Mouse (Mus musculus): ENCODE results near the gene Gm3336. TPM values are rescaled to one million over a fixed set of nuclear protein-coding genes. Genes with fewer than 3 reads are reported as not detected.

The Gm3336 gene
- polyA plus RNA-seq, 1 experiment = 0.43 TPM

DNA sequence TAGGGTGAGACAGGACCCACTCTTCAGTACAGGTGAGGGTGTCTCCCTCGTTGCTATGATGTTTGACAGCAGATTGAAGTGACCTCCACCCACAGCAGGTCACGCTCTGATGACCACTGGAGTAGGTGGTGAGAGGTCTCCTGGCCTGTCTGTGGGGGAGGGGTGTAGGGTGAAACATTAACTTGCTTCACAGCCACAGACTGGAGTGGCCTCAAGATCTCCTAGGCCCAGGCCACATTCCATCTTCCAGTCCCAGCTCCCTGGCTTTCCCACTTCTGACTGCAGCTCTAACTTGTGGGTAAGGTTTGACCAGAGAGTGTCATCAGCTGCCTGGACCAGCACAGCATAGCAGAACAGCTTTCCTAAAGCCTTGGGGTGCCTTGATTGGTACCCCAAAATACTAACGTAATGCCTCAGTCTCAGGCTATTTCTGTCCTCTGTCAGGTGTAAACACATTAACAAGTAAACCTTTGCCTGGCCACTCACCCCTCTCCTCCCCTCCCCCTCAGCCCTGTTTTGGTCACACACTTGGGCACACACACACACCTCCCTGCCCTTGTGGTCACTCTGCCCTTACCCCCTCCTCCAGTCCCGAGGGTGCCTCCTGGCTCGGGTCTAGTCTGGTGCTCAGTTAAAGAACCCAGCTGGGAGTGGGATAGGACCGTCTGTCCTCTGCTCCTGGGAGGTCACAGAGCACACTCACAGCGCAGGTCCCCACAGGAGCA lies 5.3 kb downstream of the Gm3336 start, which contains the start of gene Pde4c:
TSS of gene Pde4c (plus strand) at position 235 of the 725 bp plus-strand sequence.
- WGBS = 53% methylated on average over 7 of the region's 7 CpGs
- no peaks in the 10 kb centered on the region for H3K4me1 ChIP-seq (ENCODE audit: control insufficient read depth, insufficient read depth, low read length)
- DNase-seq = peak; percentile 57
- peak within 1 kb of the TSS; percentile 36 for H3K4me3 ChIP-seq (replicated peaks; ENCODE audit: extremely low read depth, low read depth, low read length)
- TF ChIP-seq CTCF (IDR thresholded peaks at IDR 0.05; ENCODE audit: insufficient read depth, low read length) (no peak), POLR2A (IDR thresholded peaks at IDR 0.05; ENCODE audit: borderline replicate concordance, extremely low read depth, low read depth, low read length) (no peak)

DNA sequence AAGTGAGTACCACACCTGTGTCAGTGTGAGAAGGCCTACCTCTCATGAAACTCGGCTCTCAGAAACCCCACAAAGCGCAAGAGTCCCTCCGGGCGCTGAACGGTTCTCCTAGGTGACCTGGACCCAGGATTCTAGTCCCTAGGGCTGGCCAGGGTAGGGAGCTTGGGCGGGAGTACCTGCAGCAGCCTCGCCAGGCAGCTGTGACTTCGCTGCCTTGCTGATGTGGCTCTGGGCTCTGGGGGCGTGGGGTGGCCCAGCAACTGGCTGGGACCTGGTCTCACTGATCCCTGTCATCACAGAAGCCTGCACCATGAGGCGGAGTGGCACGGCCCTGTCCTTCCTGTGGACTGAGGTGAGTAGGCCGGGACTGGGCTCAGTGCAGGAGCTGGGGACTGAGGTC lies 5.9 kb downstream of the Gm3336 start:
- Histone ChIP-seq H3K4me1 (ENCODE audit: control insufficient read depth, insufficient read depth, low read length) (no peaks in the 10 kb centered on the region), H3K4me3 (replicated peaks; ENCODE audit: extremely low read depth, low read depth, low read length) (no peak overlapping the region)
- WGBS = 74% methylated on average over 12 of the region's 12 CpGs
- no peak for TF ChIP-seq POLR2A (IDR thresholded peaks at IDR 0.05; ENCODE audit: borderline replicate concordance, extremely low read depth, low read depth, low read length)
- TF ChIP-seq CTCF (IDR thresholded peaks at IDR 0.05; ENCODE audit: insufficient read depth, low read length) = no peak
- no peak for DNase-seq

- peak; percentile 42 for DNase-seq
- peaks cover 3% of the 10 kb centered on the region; the same call in 1 of the 2 replicates for H3K4me1 ChIP-seq (ENCODE audit: control insufficient read depth, insufficient read depth, low read length)
- TF ChIP-seq CTCF (IDR thresholded peaks at IDR 0.05; ENCODE audit: insufficient read depth, low read length) (no peak), POLR2A (IDR thresholded peaks at IDR 0.05; ENCODE audit: borderline replicate concordance, extremely low read depth, low read depth, low read length) (no peak)
- H3K4me3 ChIP-seq (replicated peaks; ENCODE audit: extremely low read depth, low read depth, low read length) = no peak overlapping the region
- WGBS = 24% methylated on average over 14 of the region's 14 CpGs
Measured at GRCm38 (mm10) chr8:70725792-70726447, 7.6 kb downstream of the Gm3336 start.

DNA sequence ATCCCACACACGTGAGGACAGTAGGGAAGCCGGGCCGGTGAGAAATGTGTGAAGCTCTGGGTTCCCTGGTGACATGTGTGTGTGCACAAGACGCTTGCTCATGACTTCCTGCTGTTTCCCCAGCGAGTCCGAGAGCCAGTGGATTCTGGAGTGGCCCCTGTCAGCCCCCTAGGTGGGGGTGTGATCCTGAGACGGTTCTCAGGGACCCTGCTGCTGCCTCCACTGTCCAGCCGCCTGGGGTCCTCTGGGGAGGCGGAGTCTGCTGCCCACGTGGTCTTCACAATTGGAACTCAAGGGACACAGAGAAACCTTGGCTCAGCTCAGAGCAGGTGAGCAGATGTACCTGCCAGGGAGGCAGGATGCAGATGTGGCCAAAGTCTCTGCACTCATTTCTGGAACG lies 8.4 kb downstream of the Gm3336 start:
- TF ChIP-seq POLR2A (IDR thresholded peaks at IDR 0.05; ENCODE audit: borderline replicate concordance, extremely low read depth, low read depth, low read length) (no peak), CTCF (IDR thresholded peaks at IDR 0.05; ENCODE audit: insufficient read depth, low read length) (no peak)
- H3K4me3 ChIP-seq (replicated peaks; ENCODE audit: extremely low read depth, low read depth, low read length) = no peak overlapping the region
- H3K4me1 ChIP-seq (ENCODE audit: control insufficient read depth, insufficient read depth, low read length) = peaks cover 3% of the 10 kb centered on the region; the same call in 1 of the 2 replicates
- 43% methylated on average over 11 of the region's 11 CpGs for WGBS
- DNase-seq = no peak

- 4% methylated on average over 34 of the region's 34 CpGs for WGBS
- Histone ChIP-seq H3K4me3 (replicated peaks; ENCODE audit: extremely low read depth, low read depth, low read length) (no peak overlapping the region), H3K4me1 (ENCODE audit: control insufficient read depth, insufficient read depth, low read length) (peaks cover 3% of the 10 kb centered on the region; the same call in 1 of the 2 replicates)
- TF ChIP-seq POLR2A (IDR thresholded peaks at IDR 0.05; ENCODE audit: borderline replicate concordance, extremely low read depth, low read depth, low read length) = no peak
- no peak for TF ChIP-seq CTCF (IDR thresholded peaks at IDR 0.05; ENCODE audit: insufficient read depth, low read length)
- peak; percentile 36 for DNase-seq
Measured at GRCm38 (mm10) chr8:70729808-70730475, 11.6 kb downstream of the Gm3336 start.

DNA sequence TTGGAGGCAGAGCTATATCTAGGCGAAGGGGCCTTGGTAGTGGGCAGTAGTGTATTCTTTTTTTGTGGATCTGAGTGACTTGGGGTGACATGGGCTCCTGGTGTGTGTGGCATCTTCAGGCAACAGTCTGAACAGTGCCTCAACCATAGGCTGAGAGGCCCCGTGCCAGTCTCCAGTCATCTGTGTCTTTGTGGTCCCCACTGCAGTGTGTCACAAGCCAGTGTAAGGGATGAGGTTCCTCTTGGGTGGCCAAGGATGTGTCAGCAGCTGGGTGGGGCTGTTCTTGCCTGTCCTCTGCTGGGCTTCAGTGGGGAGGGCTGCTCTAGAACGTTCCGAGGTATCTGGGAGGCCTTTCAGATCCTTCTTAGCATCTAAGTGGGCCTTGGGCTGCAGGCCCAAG lies 12.6 kb downstream of the Gm3336 start:
- WGBS = 84% methylated on average over 4 of the region's 4 CpGs
- Histone ChIP-seq H3K4me3 (replicated peaks; ENCODE audit: extremely low read depth, low read depth, low read length) (no peak overlapping the region), H3K4me1 (ENCODE audit: control insufficient read depth, insufficient read depth, low read length) (peaks cover 3% of the 10 kb centered on the region; the same call in 1 of the 2 replicates)
- DNase-seq = no peak
- TF ChIP-seq CTCF (IDR thresholded peaks at IDR 0.05; ENCODE audit: insufficient read depth, low read length) (no peak), POLR2A (IDR thresholded peaks at IDR 0.05; ENCODE audit: borderline replicate concordance, extremely low read depth, low read depth, low read length) (no peak)

- TF ChIP-seq CTCF (IDR thresholded peaks at IDR 0.05; ENCODE audit: insufficient read depth, low read length) (no peak), POLR2A (IDR thresholded peaks at IDR 0.05; ENCODE audit: borderline replicate concordance, extremely low read depth, low read depth, low read length) (no peak)
- WGBS = 47% methylated on average over 5 of the region's 5 CpGs
- no peak for DNase-seq
Measured at GRCm38 (mm10) chr8:70737705-70738104, 19.4 kb downstream of the Gm3336 start.

GRCm38 (mm10) chr8:70738211-70738610 lies 19.9 kb downstream of the Gm3336 start:
- 41% methylated on average over 3 of the region's 3 CpGs for WGBS

More at GRCm38 (mm10) chr8:70737705-70738104, 19.4 kb downstream of the Gm3336 start:
- H3K4me1 ChIP-seq (ENCODE audit: control insufficient read depth, insufficient read depth, low read length) = no peaks in the 10 kb centered on the region
- no peak overlapping the region for H3K4me3 ChIP-seq (replicated peaks; ENCODE audit: extremely low read depth, low read depth, low read length)

DNA sequence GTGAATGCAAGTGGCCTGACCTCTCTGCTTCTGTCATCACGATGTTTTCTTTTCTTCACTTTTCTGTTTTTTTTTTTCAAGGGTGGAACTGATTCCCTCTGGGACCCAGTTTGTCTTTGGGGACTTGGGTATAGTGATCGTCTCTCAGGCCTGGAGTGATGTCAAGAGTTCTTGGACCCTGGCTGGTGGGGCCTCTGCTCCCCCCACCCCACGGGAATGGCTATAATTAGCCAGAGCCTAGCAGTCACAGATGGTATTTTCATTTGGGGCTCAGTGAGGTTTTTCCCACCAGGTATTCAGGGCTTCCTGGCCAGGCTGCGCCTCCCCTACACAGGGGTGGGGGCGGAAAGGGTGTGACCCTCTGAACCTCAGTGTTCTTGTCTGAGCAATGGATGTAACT lies 23.3 kb downstream of the Gm3336 start:
- TF ChIP-seq CTCF (IDR thresholded peaks at IDR 0.05; ENCODE audit: insufficient read depth, low read length) (no peak), POLR2A (IDR thresholded peaks at IDR 0.05; ENCODE audit: borderline replicate concordance, extremely low read depth, low read depth, low read length) (no peak)
- Histone ChIP-seq H3K4me1 (ENCODE audit: control insufficient read depth, insufficient read depth, low read length) (peaks cover 3% of the 10 kb centered on the region), H3K4me3 (replicated peaks; ENCODE audit: extremely low read depth, low read depth, low read length) (no peak overlapping the region)
- 53% methylated on average over 5 of the region's 5 CpGs for WGBS
- no peak for DNase-seq

More at GRCm38 (mm10) chr8:70738211-70738610, 19.9 kb downstream of the Gm3336 start:
- no peak overlapping the region for H3K4me3 ChIP-seq (replicated peaks; ENCODE audit: extremely low read depth, low read depth, low read length)
- TF ChIP-seq POLR2A (IDR thresholded peaks at IDR 0.05; ENCODE audit: borderline replicate concordance, extremely low read depth, low read depth, low read length) (no peak), CTCF (IDR thresholded peaks at IDR 0.05; ENCODE audit: insufficient read depth, low read length) (no peak)
- DNase-seq = peak; percentile 67
- peaks cover 2% of the 10 kb centered on the region; the same call in 1 of the 2 replicates for H3K4me1 ChIP-seq (ENCODE audit: control insufficient read depth, insufficient read depth, low read length)

Data from lung, adult 2 months (tissue).